Mouse (Mus musculus) neural tube, embryonic 12.5 days (tissue): ENCODE data around the gene Dnali1. TPM values are rescaled to one million over a fixed set of nuclear protein-coding genes. Genes with fewer than 3 reads are reported as not detected.

Experiments
- ATAC-seq: fragments of 200-750 bp; cut with Nextera tagmentation; 2 replicates; pipeline ENCODE4 v1.8.0; 2017; ENCODE audit warnings: low read depth, mild to moderate bottlenecking, moderate TSS enrichment, moderate library complexity; ENCODE audit not compliant: low FRiP score
- H3K27ac ChIP-seq: fragments of 300-500 bp; sonication (generic); 2 replicates; pipeline ENCODE4 v1.5.1; 2016
- H3K27me3 ChIP-seq: fragments of 300-500 bp; sonication (generic); replicated peaks from 2 replicates; pipeline ENCODE4 v1.6.1; 2016; ENCODE audit warnings: mild to moderate bottlenecking
- H3K36me3 ChIP-seq: fragments of 300-500 bp; sonication (generic); 2 replicates; pipeline ENCODE4 v1.6.1; 2016; ENCODE audit warnings: mild to moderate bottlenecking
- H3K4me1 ChIP-seq: fragments of 300-500 bp; sonication (generic); 2 replicates; pipeline ENCODE4 v1.6.1; 2016
- H3K4me2 ChIP-seq: fragments of 300-500 bp; sonication (generic); replicated peaks from 2 replicates; pipeline ENCODE4 v1.6.1; 2016; ENCODE audit warnings: mild to moderate bottlenecking
- H3K4me3 ChIP-seq: fragments of 300-500 bp; sonication (generic); 2 replicates; pipeline ENCODE4 v1.5.1; 2016
- H3K9ac ChIP-seq: fragments of 300-500 bp; sonication (generic); 2 replicates; pipeline ENCODE4 v1.6.1; 2016; ENCODE audit warnings: mild to moderate bottlenecking
- H3K9me3 ChIP-seq: fragments of 300-500 bp; sonication (generic); 2 replicates; pipeline ENCODE4 v1.6.1; 2016; ENCODE audit warnings: mild to moderate bottlenecking
- WGBS: fragments of 180-500 bp; shearing (Covaris S2); methylation state at CpG from one replicate; pipeline ENCODE4 v1.1.7; 2016; 5-methylcytosine and 5-hydroxymethylcytosine counted together
- polyA plus RNA-seq: library from polyadenylated mRNA; unstranded; fragments of >200 nt; fragmentation: Nextera tagmentation; extraction: Ambion mirVana; gene quantifications from 2 replicates; pipeline ENCODE4 v1.2.1, GENCODE M21; 2016

The Dnali1 gene
- polyA plus RNA-seq, 1 experiment from 2014 or later, result 0.34 TPM

DNA sequence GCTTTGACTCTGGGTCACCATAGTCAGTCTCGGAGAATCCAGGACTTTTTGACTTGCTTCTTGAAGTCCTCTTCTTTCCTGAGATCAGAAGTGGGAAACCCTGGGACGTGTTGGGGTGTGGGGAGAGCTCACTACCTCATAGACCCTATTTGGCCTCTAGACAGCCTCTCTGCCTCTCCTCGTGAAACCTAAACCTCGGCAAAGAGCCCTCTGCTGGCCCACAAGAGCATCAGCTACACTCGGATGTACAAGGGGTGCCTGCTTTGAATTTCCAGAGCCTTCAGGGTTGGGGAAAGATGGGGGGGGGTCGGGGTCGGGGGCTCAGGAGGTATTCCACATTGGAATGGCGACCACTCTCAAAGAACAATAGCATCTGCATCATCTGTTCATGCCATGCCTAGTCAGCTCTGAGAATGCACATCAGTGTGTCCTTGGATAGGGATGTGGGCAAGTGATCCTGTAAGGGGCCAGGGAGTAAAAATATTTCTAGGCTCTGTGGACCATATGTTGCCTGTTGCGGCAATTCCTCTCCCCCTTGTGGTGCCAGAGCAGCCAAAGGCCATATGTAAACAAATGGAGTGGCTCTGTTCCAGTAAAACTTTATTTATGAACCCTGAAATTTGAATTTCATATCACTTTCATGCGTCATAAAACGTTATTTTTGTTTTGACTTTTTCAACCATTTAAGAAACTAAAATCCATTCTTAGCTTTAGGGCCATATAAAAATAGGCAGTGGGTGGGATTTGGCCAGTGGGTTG lies 44.5 kb downstream of the Dnali1 start:
- Histone ChIP-seq H3K27me3 (peaks cover 6% of the 10 kb centered on the region), H3K9me3 (no peaks in the 10 kb centered on the region), H3K4me3 (no peak overlapping the region), H3K27ac (no peak overlapping the region), H3K9ac (no peak overlapping the region), H3K36me3 (no peaks in the 10 kb centered on the region), H3K4me1 (no peaks in the 10 kb centered on the region), H3K4me2 (no peak overlapping the region)
- WGBS, result 34% methylated on average over 11 of the region's 11 CpGs
- no peak for ATAC-seq

DNA sequence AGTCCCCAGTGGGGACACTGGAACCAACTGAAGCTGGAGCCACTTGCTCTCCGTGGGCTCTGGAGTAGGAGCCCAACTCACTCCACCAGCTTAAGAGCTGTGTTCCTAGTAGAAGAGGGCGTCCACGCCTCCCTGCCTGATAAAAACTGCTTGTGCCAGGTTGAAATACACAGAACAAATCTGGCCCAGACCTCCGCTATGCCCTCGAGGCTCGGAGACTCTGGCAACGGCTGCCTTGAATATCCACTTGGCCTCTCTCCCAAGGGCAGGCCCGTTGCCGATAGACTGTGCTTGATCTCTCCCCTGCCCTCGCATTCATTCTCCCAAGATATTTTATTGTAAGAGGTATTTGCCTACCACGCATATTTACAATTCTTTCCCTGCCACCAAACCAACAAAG lies 48.1 kb downstream of the Dnali1 start:
- no peaks in the 10 kb centered on the region for H3K9me3 ChIP-seq
- no peaks in the 10 kb centered on the region for H3K4me1 ChIP-seq

DNA sequence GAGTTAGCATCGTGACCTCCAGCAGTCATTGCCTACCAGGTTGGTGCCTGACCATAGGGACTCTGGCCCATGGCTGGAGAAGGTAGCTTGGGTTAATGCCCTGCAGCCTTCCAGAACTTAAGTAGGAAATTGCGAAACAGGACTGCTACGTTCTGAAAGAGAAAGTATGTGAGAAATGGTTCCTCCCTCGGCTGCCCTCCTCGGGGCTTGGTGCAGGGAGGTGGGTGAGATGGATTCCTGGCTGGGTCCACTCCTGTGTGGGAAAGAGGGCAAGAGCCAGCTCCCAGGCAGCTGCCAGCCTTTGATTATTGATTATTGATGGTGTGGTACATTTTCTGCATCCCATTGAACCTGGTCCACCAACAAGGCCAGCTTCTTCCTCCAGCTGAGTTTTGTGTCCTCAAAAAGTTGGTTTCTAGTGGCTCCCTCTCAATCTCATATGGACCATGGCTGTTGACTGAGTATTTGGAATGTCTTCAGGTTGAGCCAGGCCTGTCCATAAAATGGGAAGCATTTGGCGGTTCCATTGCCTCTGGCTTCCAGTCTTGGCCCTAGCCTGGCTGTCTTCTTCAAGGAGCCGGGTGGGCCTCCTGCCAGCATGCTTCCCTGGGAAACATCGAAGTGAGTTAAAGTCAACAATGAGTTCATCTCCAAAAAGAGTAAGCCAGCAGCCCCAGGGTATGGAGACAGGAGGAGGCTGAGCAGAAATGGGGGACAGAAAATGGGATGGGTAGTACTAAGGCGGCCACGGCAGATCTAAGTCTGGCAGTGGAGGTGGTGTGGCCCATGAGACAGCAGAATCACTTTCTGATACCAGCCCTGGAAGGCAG lies 49.5 kb downstream of the Dnali1 start, which contains the start of gene Gnl2:
Gnl2 (plus strand) TSS at position 780 of the 830 bp plus-strand sequence.
- peaks cover 3% of the 10 kb centered on the region for H3K27me3 ChIP-seq
- H3K9me3 ChIP-seq, result no peaks in the 10 kb centered on the region
- H3K4me1 ChIP-seq, result no peaks in the 10 kb centered on the region
- no peaks in the 10 kb centered on the region for H3K36me3 ChIP-seq
- H3K4me3 ChIP-seq, result no peak within 1 kb of the TSS
- no peak within 1 kb of the TSS for H3K27ac ChIP-seq
- ATAC-seq, result no peak
- H3K9ac ChIP-seq, result no peak within 1 kb of the TSS
- WGBS, result 89% methylated on average over 10 of the region's 10 CpGs
- H3K4me2 ChIP-seq, result no peak within 1 kb of the TSS

More for the DNA sequence above, 48.1 kb downstream of the Dnali1 start:
- peaks cover 3% of the 10 kb centered on the region for H3K27me3 ChIP-seq
- no peak overlapping the region for H3K27ac ChIP-seq
- H3K4me3 ChIP-seq, result no peak overlapping the region
- H3K4me2 ChIP-seq, result no peak overlapping the region
- WGBS, result 86% methylated on average over 11 of the region's 11 CpGs
- no peak overlapping the region for H3K9ac ChIP-seq
- no peaks in the 10 kb centered on the region for H3K36me3 ChIP-seq
- ATAC-seq, result no peak

DNA sequence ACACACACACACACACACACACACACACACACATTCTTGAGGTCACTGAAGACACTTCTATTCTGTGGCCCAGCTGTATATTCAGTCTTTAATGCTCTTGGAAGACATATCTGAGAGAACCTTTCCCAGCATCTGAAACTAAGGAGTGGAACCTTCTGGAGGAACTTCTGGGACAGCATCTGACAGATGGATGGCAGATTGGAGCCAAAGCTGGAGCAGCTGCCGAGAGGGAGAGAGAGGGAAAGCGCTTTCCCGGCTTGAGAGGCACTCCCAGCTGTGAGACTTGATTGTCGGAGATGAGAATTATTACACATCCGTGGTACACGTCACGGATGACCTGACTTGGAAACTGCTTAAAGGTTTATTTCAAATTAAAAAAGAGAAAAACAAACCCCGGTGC lies 56.8 kb downstream of the Dnali1 start:
- Histone ChIP-seq H3K4me3 (no peak overlapping the region), H3K36me3 (no peaks in the 10 kb centered on the region), H3K4me1 (peaks cover 5% of the 10 kb centered on the region; the same call in 1 of the 2 replicates), H3K27me3 (peaks cover 30% of the 10 kb centered on the region), H3K9me3 (no peaks in the 10 kb centered on the region), H3K9ac (no peak overlapping the region), H3K4me2 (no peak overlapping the region), H3K27ac (no peak overlapping the region)
- ATAC-seq, result no peak
- WGBS, result 58% methylated on average over 8 of the region's 8 CpGs

DNA sequence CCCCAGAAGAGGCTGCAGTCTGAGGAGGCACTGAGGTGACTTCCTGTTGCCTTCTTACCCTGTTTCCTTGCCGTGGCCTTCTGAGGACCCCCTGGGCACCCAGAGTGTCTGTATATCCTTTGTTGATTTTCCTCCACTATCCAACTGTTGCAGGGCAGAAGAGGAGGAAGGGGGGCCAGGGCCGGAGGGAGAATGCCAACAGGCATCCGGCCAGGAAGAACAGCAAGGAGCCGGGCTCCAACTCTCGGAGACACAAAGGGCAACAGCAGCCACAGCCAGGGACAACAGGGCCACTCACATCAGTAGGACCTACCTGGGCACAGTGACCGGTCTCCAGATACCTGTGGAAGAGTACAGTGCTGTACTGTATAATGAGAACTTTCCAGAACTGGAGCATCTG lies 57.3 kb downstream of the Dnali1 start:
- no peak for ATAC-seq
- Histone ChIP-seq H3K4me2 (no peak overlapping the region), H3K9me3 (no peaks in the 10 kb centered on the region), H3K9ac (no peak overlapping the region), H3K36me3 (no peaks in the 10 kb centered on the region), H3K27ac (no peak overlapping the region), H3K27me3 (peaks cover 30% of the 10 kb centered on the region), H3K4me3 (no peak overlapping the region), H3K4me1 (peaks cover 5% of the 10 kb centered on the region; the same call in 1 of the 2 replicates)
- 72% methylated on average over 6 of the region's 6 CpGs for WGBS

DNA sequence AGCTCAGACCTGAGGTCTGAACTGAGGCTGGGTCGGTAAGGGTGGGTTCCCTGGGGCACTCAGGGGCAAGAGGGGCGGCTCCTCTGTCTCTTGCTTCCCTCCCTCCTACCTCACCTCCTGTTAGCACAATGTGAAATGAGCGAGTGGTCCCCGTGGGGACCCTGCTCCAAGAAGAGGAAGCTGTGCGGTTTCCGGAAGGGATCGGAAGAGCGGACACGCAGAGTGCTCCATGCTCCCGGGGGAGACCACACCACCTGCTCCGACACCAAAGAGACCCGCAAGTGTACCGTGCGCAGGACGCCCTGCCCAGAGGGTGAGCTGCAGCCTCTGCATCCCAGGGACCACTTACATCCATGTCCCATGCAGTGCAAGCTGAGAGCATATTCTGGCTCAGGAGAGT lies 58.0 kb downstream of the Dnali1 start:
- Histone ChIP-seq H3K36me3 (no peaks in the 10 kb centered on the region), H3K27me3 (peaks cover 30% of the 10 kb centered on the region), H3K4me1 (peaks cover 5% of the 10 kb centered on the region; the same call in 1 of the 2 replicates), H3K9ac (no peak overlapping the region), H3K9me3 (no peaks in the 10 kb centered on the region), H3K4me3 (no peak overlapping the region), H3K4me2 (no peak overlapping the region; the same call in 1 of the 2 replicates), H3K27ac (no peak overlapping the region)
- 57% methylated on average over 15 of the region's 15 CpGs for WGBS
- ATAC-seq, result no peak

Other genes starting within 250 kb of the Dnali1 start
- gene Yrdc, start 215.0 kb downstream of the Dnali1 start, polyA plus RNA-seq, result 56.4 and 56.5 TPM in 2 replicates
- 71.6 and 77.6 TPM in 2 replicates for gene 1110065P20Rik, start 214.5 kb downstream of the Dnali1 start, polyA plus RNA-seq
- gene Maneal, start 203.5 kb downstream of the Dnali1 start, polyA plus RNA-seq, result 8.2 and 10.3 TPM in 2 replicates
- 6.3 and 6.6 TPM in 2 replicates for gene Epha10, start 184.8 kb downstream of the Dnali1 start, polyA plus RNA-seq
- 16.5 and 18.6 TPM in 2 replicates for gene 9930104L06Rik, start 128.7 kb downstream of the Dnali1 start, polyA plus RNA-seq
- gene Cdca8, start 126.4 kb downstream of the Dnali1 start, polyA plus RNA-seq, result 121 TPM in 2 replicates
- 1.3 and 4.6 TPM in 2 replicates for gene Rspo1, start 79.3 kb downstream of the Dnali1 start, polyA plus RNA-seq
- 89.7 and 96.1 TPM in 2 replicates for gene Gnl2, start 49.1 kb downstream of the Dnali1 start, polyA plus RNA-seq
- gene Snip1, start 969 bp upstream of the Dnali1 start, polyA plus RNA-seq, result 35.2 and 37.2 TPM in 2 replicates
- 120 and 129 TPM in 2 replicates for gene Meaf6, start 19.4 kb upstream of the Dnali1 start, polyA plus RNA-seq
- gene Zc3h12a, start 62.1 kb upstream of the Dnali1 start, polyA plus RNA-seq, result 0.39 and 0.49 TPM in 2 replicates